Mouse (Mus musculus): Measurements from ENCODE around the gene Ndufv2. TPM values are rescaled to one million over a fixed set of nuclear protein-coding genes. Genes with fewer than 3 reads are reported as not detected.
"Not testable (repeated sequence)": the region's sequence is repeated elsewhere in the genome, so short reads cannot be mapped to it uniquely, and the experiment has no call there.

Ndufv2 gene
- polyA plus RNA-seq, 1 experiment from 2014 or later, result 294 TPM

DNA sequence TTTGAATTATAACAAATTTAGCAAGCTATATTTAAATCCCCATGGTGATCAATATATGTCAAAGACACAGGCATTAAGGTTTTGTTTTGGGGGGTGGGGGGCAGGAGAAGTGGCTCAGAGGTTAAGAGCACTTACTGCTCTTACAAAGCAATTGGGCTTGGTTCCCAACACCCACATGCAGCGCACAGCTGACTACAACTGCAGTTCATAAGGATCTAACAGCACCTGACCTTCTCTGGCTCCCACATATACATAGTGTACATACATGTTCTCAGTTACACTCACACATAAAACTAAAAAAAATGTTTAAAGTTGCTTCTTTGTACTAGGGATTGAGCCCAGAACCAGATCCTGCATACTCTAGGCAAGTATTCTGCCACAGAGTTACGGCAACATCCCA lies 10.0 kb downstream of the Ndufv2 start:
- in situ Hi-C loops (cut with MboI; ENCODE audit: low pct_unique_long_range_greater_than_20kb), result no loop called here
- DNase-seq (ENCODE audit: low read depth, low spot score) (no peak), ATAC-seq (no peak)
- ChIA-PET CTCF (interaction anchor here (1.1 to 1.6 kb wide), 3 partner anchors 10 to 13 kb away, joined by 3 to 4 read pairs (median 4); partner anchors contain the start of gene Ndufv2), POLR2A (no interaction called here)
- no peak for TF ChIP-seq CTCF (IDR thresholded peaks at IDR 0.05)
- H3K27me3 ChIP-seq, result no peaks in the 10 kb centered on the region

- no peak for TF ChIP-seq CTCF (IDR thresholded peaks at IDR 0.05)
- ATAC-seq, result no peak
- no peak for DNase-seq (ENCODE audit: low read depth, low spot score)
- ChIA-PET CTCF (interaction anchor here (1.1 kb wide), 2 partner anchors 13 to 17 kb away, joined by 3 to 4 read pairs; no protein-coding TSS in a partner anchor), POLR2A (no interaction called here)
- in situ Hi-C loops (cut with MboI; ENCODE audit: low pct_unique_long_range_greater_than_20kb), result no loop called here
- H3K27me3 ChIP-seq, result no peaks in the 10 kb centered on the region
Measured at GRCm38 (mm10) chr17:66090251-66090650, 11.1 kb downstream of the Ndufv2 start.

DNA sequence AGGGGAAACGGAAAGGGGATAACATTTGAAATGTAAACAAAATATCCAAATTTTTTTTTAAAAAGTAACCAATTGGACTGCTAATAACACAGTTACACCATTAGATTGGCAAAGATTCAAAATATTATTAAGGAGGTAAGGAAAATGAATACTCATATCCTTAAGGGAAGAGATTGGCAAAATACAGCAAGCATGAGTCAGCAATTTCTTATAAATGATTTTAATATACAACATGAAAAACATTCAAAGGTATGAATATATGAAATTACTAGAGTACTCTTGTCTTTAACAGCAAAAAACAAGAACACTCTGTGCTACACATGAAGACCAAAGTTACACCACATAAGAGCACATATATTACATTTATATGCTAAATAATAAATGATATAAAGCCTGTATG lies 16.3 kb downstream of the Ndufv2 start:
- ATAC-seq (no peak), DNase-seq (ENCODE audit: low read depth, low spot score) (no peak)
- no peak for TF ChIP-seq CTCF (IDR thresholded peaks at IDR 0.05)
- in situ Hi-C loops (cut with MboI; ENCODE audit: low pct_unique_long_range_greater_than_20kb), result no loop called here
- POLR2A ChIA-PET, result no interaction called here
- H3K27me3 ChIP-seq, result no peaks in the 10 kb centered on the region
- CTCF ChIA-PET, result no interaction called here

DNA sequence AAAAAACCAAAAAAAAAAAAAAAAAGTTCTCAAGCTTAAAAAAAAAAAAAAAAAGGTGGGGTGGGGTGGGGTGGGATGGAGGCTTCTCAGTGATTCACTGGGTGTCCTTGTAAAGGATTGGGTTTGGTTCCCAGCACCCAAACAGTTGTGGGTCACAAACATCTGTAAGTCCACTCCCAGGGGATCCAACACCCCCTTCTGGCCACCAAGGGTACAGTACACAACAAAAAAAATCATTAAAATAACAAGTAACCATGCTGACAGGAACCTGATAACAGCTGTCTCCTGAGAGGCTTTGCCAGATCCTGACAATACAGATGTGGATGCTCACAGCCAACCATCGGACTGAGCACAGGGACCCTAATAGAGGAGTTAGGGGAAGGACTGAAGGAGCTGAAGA lies 16.9 kb downstream of the Ndufv2 start:
- ATAC-seq, result no peak
- no peak for TF ChIP-seq CTCF (IDR thresholded peaks at IDR 0.05)
- POLR2A ChIA-PET, result interaction anchor here (0.7 kb wide), 1 partner anchor 10 kb away, joined by 4 read pairs; no protein-coding TSS in a partner anchor
- in situ Hi-C loops (cut with MboI; ENCODE audit: low pct_unique_long_range_greater_than_20kb), result no loop called here
- DNase-seq (ENCODE audit: low read depth, low spot score), result no peak
- no peaks in the 10 kb centered on the region for H3K27me3 ChIP-seq
- CTCF ChIA-PET, result no interaction called here

- H3K27me3 ChIP-seq, result no peaks in the 10 kb centered on the region
- DNase-seq (ENCODE audit: low read depth, low spot score) (no peak), ATAC-seq (peak; percentile 44)
- CTCF ChIA-PET, result interaction anchor here (0.7 to 2.1 kb wide), 4 partner anchors 10 to 213 kb away, joined by 3 to 9 read pairs (median 4); partner anchors contain the start of gene Ndufv2
- in situ Hi-C loops (cut with MboI; ENCODE audit: low pct_unique_long_range_greater_than_20kb), result no loop called here
- POLR2A ChIA-PET, result no interaction called here
- TF ChIP-seq CTCF (IDR thresholded peaks at IDR 0.05), result no peak
Measured at GRCm38 (mm10) chr17:66077437-66077850, 23.9 kb downstream of the Ndufv2 start.

DNA sequence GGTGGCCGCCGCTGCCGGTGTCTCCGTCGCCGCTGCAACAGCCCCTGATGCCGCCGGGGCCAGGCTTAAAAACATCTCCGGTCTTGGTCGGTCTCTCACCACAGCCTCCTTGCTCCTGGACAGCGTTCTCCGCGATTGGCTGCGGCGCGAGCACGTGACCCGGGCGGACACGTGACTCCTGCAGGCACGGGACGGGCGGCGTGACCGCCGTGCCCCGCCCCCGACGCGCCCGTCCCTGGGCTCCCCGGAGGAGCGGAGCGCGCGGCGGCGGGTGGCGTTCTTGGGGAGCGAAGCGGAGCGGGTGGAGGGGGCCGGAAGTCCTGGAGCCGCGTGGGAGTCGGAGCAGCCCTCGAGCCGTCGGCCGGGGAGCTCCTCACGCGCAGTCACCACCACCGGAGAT lies 24.4 kb downstream of the Ndufv2 start, which contains the start of gene Ankrd12:
Ankrd12 (minus strand) TSS at position 156 of the 400 bp plus-strand sequence.
- H3K27me3 ChIP-seq, result no peaks in the 10 kb centered on the region
- POLR2A ChIA-PET, result no interaction called here
- in situ Hi-C loops (cut with MboI; ENCODE audit: low pct_unique_long_range_greater_than_20kb), result no loop called here
- ATAC-seq (peak; percentile 90), DNase-seq (ENCODE audit: low read depth, low spot score) (peak; percentile 55)
- CTCF ChIA-PET, result interaction anchor here (0.7 to 1.9 kb wide), 3 partner anchors 14 to 212 kb away, joined by 3 to 5 read pairs (median 4); partner anchors contain the start of gene Ndufv2
- no peak for TF ChIP-seq CTCF (IDR thresholded peaks at IDR 0.05)

GRCm38 (mm10) chr17:66076174-66076927 lies 25.0 kb downstream of the Ndufv2 start:
- in situ Hi-C loops (cut with MboI; ENCODE audit: low pct_unique_long_range_greater_than_20kb), result no loop called here
- no peak for DNase-seq (ENCODE audit: low read depth, low spot score)

GRCm38 (mm10) chr17:66075827-66076173 lies 25.6 kb downstream of the Ndufv2 start:
- ChIA-PET POLR2A (no interaction called here), CTCF (no interaction called here)
- DNase-seq (ENCODE audit: low read depth, low spot score) (no peak), ATAC-seq (no peak)
- in situ Hi-C loops (cut with MboI; ENCODE audit: low pct_unique_long_range_greater_than_20kb), result no loop called here
- no peaks in the 10 kb centered on the region for H3K27me3 ChIP-seq
- TF ChIP-seq CTCF (IDR thresholded peaks at IDR 0.05), result no peak

More at GRCm38 (mm10) chr17:66076174-66076927, 25.0 kb downstream of the Ndufv2 start:
- ATAC-seq, result peak; percentile 69
- H3K27me3 ChIP-seq, result no peaks in the 10 kb centered on the region
- CTCF ChIA-PET, result no interaction called here
- POLR2A ChIA-PET, result no interaction called here
- TF ChIP-seq CTCF (IDR thresholded peaks at IDR 0.05), result no peak

DNA sequence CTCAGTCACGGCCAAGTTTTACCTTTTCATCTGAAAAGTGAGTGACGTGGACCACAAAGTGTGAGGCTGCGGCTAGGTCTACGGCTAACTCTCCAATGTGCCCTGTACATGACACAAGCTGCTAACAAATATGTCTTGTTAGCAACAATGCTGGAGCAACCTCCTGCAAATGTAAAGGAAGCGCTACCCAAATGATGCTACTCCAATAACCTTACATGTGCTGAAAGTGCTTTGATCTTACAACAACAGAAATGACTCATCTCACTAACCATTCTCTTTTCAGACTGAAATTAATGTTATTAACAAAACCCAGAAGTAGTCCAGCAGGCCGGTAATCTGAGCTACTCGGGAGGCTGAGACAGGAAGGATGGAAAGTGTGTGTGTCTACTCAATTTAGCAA lies 27.4 kb downstream of the Ndufv2 start:
- no peaks in the 10 kb centered on the region for H3K27me3 ChIP-seq
- no peak for TF ChIP-seq CTCF (IDR thresholded peaks at IDR 0.05)
- CTCF ChIA-PET, result interaction anchor here (1.2 kb wide), 2 partner anchors 28 to 100 kb away, joined by 3 read pairs; partner anchors contain the start of gene Ndufv2
- in situ Hi-C loops (cut with MboI; ENCODE audit: low pct_unique_long_range_greater_than_20kb), result no loop called here
- POLR2A ChIA-PET, result interaction anchor here (0.9 kb wide), 1 partner anchor 124 kb away, joined by 7 read pairs; no protein-coding TSS in a partner anchor
- ATAC-seq (no peak), DNase-seq (ENCODE audit: low read depth, low spot score) (no peak)

- H3K27me3 ChIP-seq; CTCF ChIA-PET; ATAC-seq; in situ Hi-C loops (cut with MboI; ENCODE audit: low pct_unique_long_range_greater_than_20kb); POLR2A ChIA-PET; DNase-seq (ENCODE audit: low read depth, low spot score): not testable (repeated sequence)
Measured at GRCm38 (mm10) chr17:66069036-66069435, 32.3 kb downstream of the Ndufv2 start.

GRCm38 (mm10) chr17:66065115-66065514 lies 36.2 kb downstream of the Ndufv2 start:
- DNase-seq (ENCODE audit: low read depth, low spot score) (no peak), ATAC-seq (no peak)
- ChIA-PET CTCF (interaction anchor here (1.7 kb wide), 1 partner anchor 12 kb away, joined by 3 read pairs; no protein-coding TSS in a partner anchor), POLR2A (no interaction called here)
- in situ Hi-C loops (cut with MboI; ENCODE audit: low pct_unique_long_range_greater_than_20kb), result no loop called here
- no peaks in the 10 kb centered on the region for H3K27me3 ChIP-seq
- no peak for TF ChIP-seq CTCF (IDR thresholded peaks at IDR 0.05)

All from Patski (cell line).